Mouse (Mus musculus) lung, postnatal 14 days (tissue): ENCODE results near the gene 4430402I18Rik.

Experiments
- DNase-seq: peaks from one replicate; pipeline ENCODE4 v3.0.0; 2021

Gene 4430402I18Rik

GRCm38 (mm10) chr19:28897497-28897896, 70.1 kb downstream of the 4430402I18Rik start:
- DNase-seq: no peak

GRCm38 (mm10) chr19:28896639-28897038, 71.0 kb downstream of the 4430402I18Rik start:
- no peak for DNase-seq

- no peak for DNase-seq
Measured at GRCm38 (mm10) chr19:28891864-28892263, 75.7 kb downstream of the 4430402I18Rik start.

- DNase-seq: no peak
Measured at GRCm38 (mm10) chr19:28891238-28891637, 76.4 kb downstream of the 4430402I18Rik start.

GRCm38 (mm10) chr19:28889251-28889650, 78.3 kb downstream of the 4430402I18Rik start:
- DNase-seq: no peak

- peak; percentile 35 for DNase-seq
Measured at GRCm38 (mm10) chr19:28888496-28888895, 79.1 kb downstream of the 4430402I18Rik start.

GRCm38 (mm10) chr19:28883126-28883525, 84.5 kb downstream of the 4430402I18Rik start:
- DNase-seq: peak; percentile 55

- no peak for DNase-seq
Measured at GRCm38 (mm10) chr19:28879476-28879875, 88.1 kb downstream of the 4430402I18Rik start.

- no peak for DNase-seq
Measured at GRCm38 (mm10) chr19:28870351-28870750, 97.2 kb downstream of the 4430402I18Rik start.

- no peak for DNase-seq
Measured at GRCm38 (mm10) chr19:28869251-28869855, 98.2 kb downstream of the 4430402I18Rik start.

DNA sequence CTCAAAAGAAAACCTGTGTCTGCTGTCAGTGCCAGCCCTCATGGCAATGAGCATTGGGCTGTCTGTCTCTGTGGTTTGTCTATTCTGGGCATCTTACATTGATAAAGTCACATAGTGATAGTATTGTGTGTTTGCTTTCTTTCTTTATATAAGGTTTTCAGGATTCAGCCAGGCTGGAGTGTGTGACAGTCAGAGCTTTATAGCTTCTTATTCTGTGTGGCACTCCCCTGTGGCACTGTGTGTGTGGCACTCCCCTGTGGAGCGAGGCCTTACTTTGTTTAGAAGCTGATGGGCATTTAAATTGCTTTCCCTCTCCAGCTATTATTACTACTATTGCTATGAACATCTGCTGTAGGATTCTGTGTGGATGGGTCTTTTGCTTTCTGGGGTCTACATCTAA, 102.1 kb downstream of the 4430402I18Rik start:
- DNase-seq: no peak

GRCm38 (mm10) chr19:28864981-28865380, 102.6 kb downstream of the 4430402I18Rik start:
- no peak for DNase-seq

- no peak for DNase-seq
Measured at GRCm38 (mm10) chr19:28863626-28864025, 104.0 kb downstream of the 4430402I18Rik start.

- no peak for DNase-seq
Measured at GRCm38 (mm10) chr19:28860246-28860645, 107.4 kb downstream of the 4430402I18Rik start.

DNA sequence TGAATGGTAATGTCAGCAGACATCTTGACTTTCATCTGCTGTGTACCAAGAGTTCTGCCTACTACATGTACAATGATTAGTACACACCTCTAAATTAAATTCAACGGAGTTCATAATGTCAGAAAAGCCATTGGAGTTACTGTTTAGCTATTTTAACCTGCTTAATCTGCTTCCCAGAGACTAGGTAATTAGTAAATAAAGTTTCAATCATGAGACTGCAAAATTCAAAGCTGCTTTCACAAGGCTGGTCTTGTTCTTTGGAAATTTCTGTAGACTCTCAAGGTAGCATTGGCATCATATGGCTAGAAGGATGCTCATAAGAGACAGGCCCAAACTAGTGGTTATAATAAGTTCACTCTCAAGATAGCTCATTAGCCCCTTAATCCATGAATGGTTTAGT, 112.8 kb downstream of the 4430402I18Rik start:
- DNase-seq: no peak

GRCm38 (mm10) chr19:28852001-28852400, 115.6 kb downstream of the 4430402I18Rik start:
- DNase-seq: no peak

GRCm38 (mm10) chr19:28850510-28850909, 117.1 kb downstream of the 4430402I18Rik start:
- DNase-seq: peak; percentile 11

- DNase-seq: peak; percentile 20
Measured at GRCm38 (mm10) chr19:28844946-28845710, 122.5 kb downstream of the 4430402I18Rik start.
